Mouse (Mus musculus) ES-E14 (cell line): ENCODE results near the gene Pdcd4.

Experiments
- HCFC1 ChIP-seq: IDR thresholded peaks from 2 replicates; pipeline ENCODE4 v1.6.1; 2012; ENCODE audit warnings: low read length, inconsistent platforms, borderline replicate concordance; ENCODE audit not compliant: insufficient read depth
- MAFK ChIP-seq: IDR thresholded peaks from 2 replicates; pipeline ENCODE4 v1.6.1; 2014; ENCODE audit warnings: mild to moderate bottlenecking, low read depth, low read length, inconsistent platforms; ENCODE audit not compliant: insufficient read depth
- ZNF384 ChIP-seq: IDR thresholded peaks from 2 replicates; pipeline ENCODE4 v1.6.1; 2012; ENCODE audit warnings: low read depth, low read length, inconsistent platforms

GRCm38 (mm10) chr19:53848272-53848995 is 43.6 kb upstream of the Pdcd4 start:
- TF ChIP-seq HCFC1 (no peak), ZNF384 (no peak), MAFK (no peak)
